Mouse (Mus musculus): Measurements from ENCODE around the gene Osgep.
"Not testable (repeated sequence)": the region's sequence is repeated elsewhere in the genome, so short reads cannot be mapped to it uniquely, and the experiment has no call there.

Gene Osgep

GRCm38 (mm10) chr14:50892091-50892490 is 32.6 kb downstream of the Osgep start:
- DNase-seq (ENCODE audit: extremely low spot score, low read depth, low spot score) = no peak

- no peak for DNase-seq (ENCODE audit: extremely low spot score, low read depth, low spot score)
These were observed 33.1 kb downstream of the Osgep start for GRCm38 (mm10) chr14:50891621-50892020.

- no peak for DNase-seq (ENCODE audit: extremely low spot score, low read depth, low spot score)
These were observed 48.3 kb downstream of the Osgep start for GRCm38 (mm10) chr14:50876236-50876950.

GRCm38 (mm10) chr14:50875591-50876230 is 49.0 kb downstream of the Osgep start:
- DNase-seq (ENCODE audit: extremely low spot score, low read depth, low spot score) = no peak

- DNase-seq (ENCODE audit: extremely low spot score, low read depth, low spot score) = no peak
These were observed 49.5 kb downstream of the Osgep start for GRCm38 (mm10) chr14:50875175-50875574.

- no peak for DNase-seq (ENCODE audit: extremely low spot score, low read depth, low spot score)
These were observed 53.4 kb downstream of the Osgep start for GRCm38 (mm10) chr14:50871284-50871683.

GRCm38 (mm10) chr14:50870805-50871143 is 53.9 kb downstream of the Osgep start:
- no peak for DNase-seq (ENCODE audit: extremely low spot score, low read depth, low spot score)

GRCm38 (mm10) chr14:50869889-50870804 is 54.5 kb downstream of the Osgep start, which contains the start of gene Tep1:
Gene Tep1 (minus strand): TSS chr14:50870560.
- peak; percentile 28 for DNase-seq (ENCODE audit: extremely low spot score, low read depth, low spot score)

- DNase-seq (ENCODE audit: extremely low spot score, low read depth, low spot score) = no peak
These were observed 56.0 kb downstream of the Osgep start for GRCm38 (mm10) chr14:50868656-50869055.

- DNase-seq (ENCODE audit: extremely low spot score, low read depth, low spot score) = no peak
These were observed 56.5 kb downstream of the Osgep start for GRCm38 (mm10) chr14:50868211-50868610.

GRCm38 (mm10) chr14:50866966-50867365 is 57.7 kb downstream of the Osgep start:
- no peak for DNase-seq (ENCODE audit: extremely low spot score, low read depth, low spot score)

- DNase-seq (ENCODE audit: extremely low spot score, low read depth, low spot score) = not testable (repeated sequence)
These were observed 59.7 kb downstream of the Osgep start for GRCm38 (mm10) chr14:50865005-50865404.

GRCm38 (mm10) chr14:50862641-50863040 is 62.1 kb downstream of the Osgep start:
- no peak for DNase-seq (ENCODE audit: extremely low spot score, low read depth, low spot score)
